Mouse (Mus musculus): ENCODE data around the gene Tdrd5.
"Not testable (repeated sequence)": the region's sequence is repeated elsewhere in the genome, so short reads cannot be mapped to it uniquely, and the experiment has no call there.

Tdrd5 gene

DNA sequence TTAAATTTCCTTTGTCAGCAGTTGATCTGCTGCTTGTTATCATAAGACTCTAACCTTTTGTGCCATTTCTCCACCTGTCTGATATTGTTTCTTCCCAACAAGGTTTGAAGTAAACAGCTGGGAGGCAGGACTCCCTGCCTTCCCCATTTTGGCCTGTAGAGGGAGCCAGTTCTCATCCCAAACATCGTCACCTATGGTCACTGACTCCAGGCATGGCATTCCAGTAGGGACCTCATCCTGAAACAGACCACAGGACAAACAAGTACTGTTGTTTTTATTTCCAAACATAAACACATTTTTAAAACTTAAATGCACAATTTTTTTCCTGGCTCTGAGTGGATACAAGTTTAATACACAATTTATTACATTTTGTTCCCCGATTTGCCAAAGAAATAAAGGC is 40.1 kb downstream of the Tdrd5 start:
- peak; percentile 69 for DNase-seq (ENCODE audit: extremely low spot score, low spot score)

DNA sequence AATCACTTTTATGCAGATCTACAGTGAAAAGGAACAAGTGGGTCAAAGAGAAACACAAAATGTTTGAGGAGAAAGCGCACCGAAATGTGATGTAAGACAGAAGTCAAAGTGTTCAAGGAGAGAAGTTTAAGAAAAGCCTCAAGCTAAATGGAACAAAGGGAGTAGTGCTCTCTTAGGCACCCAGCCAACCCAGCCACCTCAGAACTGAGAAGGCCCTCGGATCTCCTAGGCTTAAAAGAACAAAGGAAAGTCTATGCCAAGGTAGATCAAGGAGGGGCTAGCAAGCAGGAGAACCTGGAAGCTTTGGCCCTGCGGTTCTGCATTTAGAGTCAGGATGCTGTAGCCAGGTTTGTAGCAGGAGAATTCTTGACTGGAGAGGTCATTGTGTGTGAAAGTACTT is 48.6 kb downstream of the Tdrd5 start:
- no peak for DNase-seq (ENCODE audit: extremely low spot score, low spot score)

DNA sequence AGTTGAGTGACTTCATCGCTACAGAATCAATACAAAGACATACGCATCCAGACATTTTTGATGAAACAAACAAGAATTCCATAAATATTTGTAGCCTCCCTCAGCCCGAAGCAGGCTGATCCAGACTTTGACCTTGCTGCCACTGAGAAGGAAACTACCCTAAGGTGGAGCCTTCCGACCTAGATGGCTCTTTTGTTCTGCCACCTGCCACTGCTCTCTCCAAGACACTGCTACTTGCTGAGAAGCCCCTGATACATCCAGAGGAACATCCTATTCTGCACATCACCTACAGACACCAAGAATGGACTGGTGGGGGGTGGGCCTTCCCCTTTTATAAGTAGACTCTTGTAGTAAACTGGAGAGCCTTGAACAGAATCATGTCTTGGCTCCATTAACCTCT is 52.4 kb downstream of the Tdrd5 start:
- DNase-seq (ENCODE audit: extremely low spot score, low spot score): not testable (repeated sequence)

DNA sequence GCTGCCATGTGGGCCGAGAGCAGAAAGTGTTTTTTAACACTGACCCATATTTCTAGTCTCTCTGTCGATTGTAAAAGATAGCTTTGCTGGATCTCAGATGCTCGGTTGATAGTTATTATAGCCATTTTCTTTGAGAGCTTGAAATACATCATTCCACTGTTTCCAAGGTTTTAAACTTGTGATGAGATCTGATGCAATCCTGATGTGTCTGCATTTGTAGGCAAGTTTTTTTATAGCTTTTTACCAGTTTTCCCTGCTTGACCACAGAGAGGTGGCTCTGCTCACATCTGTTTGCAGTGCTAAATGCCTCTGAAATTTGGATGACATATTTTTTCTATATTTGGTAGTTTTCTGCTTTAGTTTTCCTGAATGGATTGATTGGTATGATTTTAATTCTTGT is 55.6 kb downstream of the Tdrd5 start:
- DNase-seq (ENCODE audit: extremely low spot score, low spot score): no peak

DNA sequence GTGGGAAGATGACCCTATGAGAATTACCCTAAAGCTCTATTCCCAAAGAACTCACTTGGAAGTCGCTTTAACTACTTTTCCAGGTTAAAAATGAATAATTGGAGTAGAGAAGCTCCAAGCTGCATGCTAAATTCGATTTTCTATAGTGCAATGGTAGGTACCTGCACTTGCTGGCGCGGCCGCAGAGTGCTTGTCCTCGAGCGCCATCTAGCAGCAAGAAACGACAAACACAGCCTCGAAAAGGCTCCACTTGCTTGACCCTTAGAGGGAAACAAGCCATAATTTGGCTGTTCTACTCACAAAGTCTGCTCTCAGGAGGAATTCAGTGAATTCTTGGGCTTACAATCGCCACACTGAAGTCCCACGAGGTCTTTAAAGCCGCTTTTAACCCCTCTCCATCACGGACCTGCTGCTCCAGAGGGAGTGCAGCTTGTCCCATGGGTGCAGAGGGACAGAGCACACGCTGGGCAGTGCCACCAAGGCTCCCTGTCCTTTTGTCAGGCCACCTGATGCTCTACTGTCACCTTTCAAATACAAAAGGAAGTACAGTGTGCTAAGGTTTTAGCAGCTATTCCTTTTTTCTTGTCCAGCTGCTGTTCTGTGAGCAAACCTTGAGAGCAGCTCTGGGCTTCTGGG is 61.6 kb downstream of the Tdrd5 start:
- peak; percentile 46 for DNase-seq (ENCODE audit: extremely low spot score, low spot score)

DNA sequence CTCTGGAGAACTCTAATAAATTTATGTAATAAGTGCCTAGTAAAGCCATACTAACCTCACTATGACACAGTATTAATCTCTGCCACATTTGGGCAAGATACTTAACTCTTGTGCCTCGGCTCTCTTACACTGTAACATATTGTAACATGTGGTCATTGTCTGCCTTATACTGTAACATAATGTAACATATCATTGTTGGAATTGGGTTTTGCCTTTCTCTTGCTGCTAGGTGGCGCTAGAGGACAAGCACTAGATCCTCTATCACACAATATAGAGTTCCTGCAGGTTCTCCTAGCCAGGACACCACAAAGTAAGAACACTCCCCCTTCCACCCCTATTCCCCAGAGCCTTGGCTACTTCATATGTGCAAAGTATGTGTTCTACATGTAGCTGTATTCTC is 62.4 kb downstream of the Tdrd5 start:
- no peak for DNase-seq (ENCODE audit: extremely low spot score, low spot score)

DNA sequence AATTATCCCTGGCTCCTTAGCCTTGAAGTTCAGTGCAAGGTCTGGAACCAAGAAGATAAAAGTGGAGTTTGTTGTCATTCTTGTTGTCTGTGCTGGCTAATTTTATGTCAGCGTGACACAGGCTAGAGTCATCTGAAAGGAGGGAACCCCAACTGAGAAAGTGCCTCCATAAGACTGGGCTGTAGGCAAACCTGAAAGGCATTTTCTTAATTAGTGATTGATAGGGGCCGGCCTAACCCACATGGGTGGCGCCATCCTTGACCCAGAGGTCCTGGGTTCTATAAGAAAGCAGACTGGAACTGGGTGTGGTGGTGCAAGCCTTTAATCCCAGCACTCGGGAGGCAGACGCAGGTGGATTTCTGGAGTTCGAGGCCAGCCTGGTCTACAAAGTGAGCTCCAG is 72.3 kb downstream of the Tdrd5 start:
- no peak for DNase-seq (ENCODE audit: extremely low spot score, low spot score)

DNA sequence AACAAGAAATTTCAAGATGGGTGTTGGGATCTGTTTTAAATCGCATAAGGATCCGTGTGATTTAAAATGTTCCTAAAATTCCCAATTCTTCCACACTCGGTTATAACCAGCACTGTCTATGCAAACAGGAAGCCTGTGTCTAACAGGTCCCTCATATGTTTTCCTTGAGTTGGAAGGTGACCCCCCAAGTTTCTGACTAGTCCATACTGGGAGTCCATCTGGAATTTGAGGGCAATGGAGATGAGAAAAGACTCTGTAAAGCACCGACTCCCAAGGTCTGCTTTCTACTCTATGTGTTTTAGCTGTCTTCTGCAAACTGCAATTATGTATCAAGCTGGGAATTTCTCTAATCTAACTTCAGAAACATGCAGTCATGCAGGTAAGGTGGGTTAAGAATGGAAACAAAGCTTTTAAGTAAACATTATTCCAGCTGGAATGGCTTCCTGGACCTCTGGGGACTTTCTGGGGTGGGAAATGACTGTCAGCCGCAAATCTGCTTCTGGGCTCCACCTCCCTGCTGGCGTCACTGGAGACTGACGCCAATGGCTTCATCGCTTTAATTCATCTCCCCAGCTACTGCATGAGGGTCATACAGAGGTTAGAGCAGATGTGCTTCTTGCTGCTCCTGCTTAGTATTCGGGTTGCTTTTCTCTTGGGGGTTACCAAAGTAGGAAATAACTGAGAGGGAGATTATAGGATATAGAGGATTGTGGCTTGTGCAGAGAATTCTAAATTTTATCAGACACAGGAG is 73.0 kb downstream of the Tdrd5 start:
- peak; percentile 49 for DNase-seq (ENCODE audit: extremely low spot score, low spot score)

DNA sequence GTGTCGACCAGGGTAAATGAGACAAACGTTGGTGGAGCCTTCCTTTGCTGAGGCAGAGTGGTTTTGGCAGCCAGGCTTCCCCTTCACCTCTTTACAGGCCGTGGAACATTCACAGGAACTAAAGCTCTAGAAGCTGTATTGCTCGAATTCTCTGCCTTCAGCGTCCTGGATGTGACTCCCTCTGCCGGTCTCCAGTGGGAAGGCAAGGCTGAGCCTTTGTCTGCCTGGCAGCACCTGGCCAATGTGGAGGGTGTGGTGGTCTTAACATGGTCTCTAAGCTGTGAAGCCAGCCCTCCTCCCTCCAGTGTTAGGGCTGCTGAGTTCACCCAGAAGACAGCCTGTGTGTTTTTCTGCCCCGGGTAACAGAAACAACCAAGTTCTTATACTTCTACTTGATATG is 74.0 kb downstream of the Tdrd5 start:
- DNase-seq (ENCODE audit: extremely low spot score, low spot score): peak; percentile 62

DNA sequence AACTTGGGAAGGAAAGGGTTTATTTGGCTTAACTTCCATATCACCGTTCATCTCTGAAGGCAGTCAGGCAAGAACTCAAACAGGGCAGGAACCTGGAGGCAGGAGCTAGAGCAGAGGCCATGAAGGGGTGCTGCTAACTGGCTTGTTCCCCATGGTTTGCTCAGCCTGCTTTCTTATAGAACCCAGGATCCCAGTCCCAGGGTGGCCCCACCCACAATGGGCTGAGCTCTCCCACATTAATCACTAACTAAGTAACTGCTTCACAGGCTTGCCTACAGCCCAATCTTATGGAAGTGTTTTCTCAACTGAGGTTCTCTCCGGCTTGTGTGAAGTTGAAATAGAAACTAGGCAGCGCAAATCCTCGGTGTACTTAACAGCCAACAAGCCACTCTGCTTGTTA is 74.7 kb downstream of the Tdrd5 start:
- DNase-seq (ENCODE audit: extremely low spot score, low spot score): no peak

DNA sequence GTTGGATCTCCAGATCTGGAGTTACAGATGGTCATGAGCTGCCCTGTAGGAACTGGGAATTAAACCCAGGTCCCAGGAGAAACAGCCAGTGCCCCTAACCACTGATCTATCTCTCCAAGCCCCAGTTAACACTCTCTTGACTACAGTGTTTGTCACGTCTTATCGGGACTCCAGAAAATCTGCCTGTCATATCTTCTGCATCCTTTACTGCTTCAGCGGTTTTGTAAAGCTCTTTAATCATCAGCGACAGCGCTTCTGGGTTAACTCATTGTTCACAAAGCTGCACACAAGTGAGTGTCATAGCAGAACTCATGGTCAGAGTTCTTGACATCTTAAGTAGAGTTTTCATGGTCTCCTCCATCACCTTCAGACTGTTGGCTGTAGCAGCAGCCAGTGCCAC is 76.6 kb downstream of the Tdrd5 start:
- DNase-seq (ENCODE audit: extremely low spot score, low spot score): no peak

DNA sequence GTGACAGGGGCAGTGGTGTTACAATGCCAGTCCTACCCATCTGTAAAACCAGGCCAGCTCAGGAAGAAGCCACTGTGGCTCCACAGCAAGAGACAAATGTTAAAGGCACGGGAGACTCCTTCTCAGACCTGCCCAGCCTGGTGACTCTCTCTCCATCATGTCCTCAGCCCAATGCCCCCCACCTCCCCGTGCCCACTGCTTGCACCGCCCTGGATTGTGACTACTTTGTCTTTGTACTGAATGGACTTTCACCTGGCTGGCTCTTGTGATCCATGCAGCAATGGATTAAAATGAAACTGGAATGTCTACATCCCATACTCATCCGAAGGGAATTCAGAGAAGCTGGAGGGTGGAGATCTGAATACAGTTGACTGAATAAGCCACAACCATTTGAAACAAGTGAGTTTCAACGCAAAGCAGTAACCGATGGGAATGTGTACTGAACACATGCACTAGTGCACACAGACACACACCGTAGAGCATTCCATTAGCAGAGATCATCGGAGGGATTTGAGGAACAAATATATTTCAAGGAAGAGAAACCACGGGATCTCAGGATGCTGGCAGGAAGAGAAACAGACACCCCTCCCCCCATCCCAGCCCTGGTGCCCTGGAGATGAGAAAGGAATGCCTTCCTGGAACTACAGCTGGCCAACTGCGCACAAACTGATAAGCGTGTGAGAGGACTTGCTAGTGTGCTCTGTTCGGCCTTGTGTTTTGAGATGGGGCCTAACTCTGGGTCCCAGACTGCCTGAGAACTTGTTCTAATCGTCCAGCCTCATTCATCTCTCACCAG is 81.1 kb downstream of the Tdrd5 start:
- peak; percentile 40 for DNase-seq (ENCODE audit: extremely low spot score, low spot score)

DNA sequence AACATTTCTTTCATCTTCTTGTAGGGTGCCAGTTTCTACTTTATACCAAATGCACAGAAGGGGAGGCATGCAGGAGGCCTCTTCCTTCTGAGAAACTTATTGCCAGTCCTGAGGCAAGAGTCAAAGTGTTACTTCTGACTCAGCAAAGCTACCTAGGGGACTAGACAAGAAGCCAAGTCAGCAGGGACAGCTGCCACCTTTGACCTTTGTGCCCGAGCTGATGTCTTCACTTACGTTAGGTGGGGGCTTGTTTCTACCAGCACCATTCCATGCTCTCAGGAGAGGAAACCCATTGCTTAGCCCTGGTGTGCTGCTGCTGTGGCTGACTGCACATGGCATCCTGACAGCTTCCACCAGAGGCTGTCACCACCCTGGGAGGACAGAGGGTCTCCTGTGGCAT is 82.1 kb downstream of the Tdrd5 start:
- no peak for DNase-seq (ENCODE audit: extremely low spot score, low spot score)

DNA sequence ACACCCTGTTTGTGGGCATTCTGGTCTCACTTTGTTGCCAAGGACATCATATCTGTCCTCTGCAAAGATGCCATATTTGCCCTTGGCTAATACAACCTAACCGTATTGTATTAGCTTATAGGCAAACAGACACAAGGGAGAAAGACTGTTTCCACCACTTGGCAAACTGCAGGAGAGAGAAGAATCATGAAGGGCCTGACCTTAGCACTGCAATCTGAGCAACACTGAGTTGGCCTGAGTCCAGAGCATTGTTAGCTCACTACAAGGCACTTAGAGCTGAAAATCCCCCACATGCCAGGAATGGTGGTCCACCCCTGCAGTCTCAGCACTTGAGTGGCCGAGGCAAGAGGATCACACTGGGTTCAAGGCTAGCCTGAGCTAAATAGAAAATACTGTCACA is 84.9 kb downstream of the Tdrd5 start:
- no peak for DNase-seq (ENCODE audit: extremely low spot score, low spot score)

DNA sequence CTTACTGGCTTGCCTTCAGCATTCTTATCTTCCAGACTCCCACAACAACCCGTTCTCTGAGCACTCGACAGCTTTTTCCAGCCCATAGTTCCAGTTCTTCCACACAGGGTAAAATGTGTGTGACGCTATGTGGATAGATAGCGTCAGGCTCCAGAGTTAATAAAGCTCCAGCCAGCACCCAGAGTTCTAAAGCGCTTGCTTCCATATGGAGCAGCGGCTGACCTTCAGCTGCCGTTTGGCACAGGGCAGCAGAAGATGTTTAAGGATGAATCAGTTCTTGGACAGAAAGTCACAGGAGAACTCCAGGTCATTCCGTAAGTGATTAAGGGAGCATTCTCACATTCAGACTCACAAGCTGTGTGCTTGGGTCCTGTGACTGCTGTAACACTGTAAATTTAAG is 85.5 kb downstream of the Tdrd5 start:
- DNase-seq (ENCODE audit: extremely low spot score, low spot score): no peak

DNA sequence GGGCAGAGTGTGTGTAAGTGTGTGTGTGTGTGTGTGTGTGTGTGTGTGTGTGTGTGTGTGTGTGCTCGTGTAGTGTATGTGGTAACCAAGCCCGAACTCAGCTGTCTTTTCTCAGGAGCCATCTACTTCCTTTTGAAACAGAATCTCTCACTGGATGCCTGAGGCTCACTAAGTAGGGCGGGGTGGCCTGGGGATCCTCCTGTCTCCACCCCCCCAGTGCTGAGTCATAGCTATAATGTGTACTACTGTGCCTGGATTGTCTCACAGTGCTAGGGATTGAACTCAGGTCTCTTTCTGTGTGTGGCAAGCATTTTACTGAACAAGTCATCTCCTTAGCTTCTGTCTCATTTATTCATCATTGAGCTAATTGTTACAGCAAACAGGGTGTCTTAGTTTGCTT is 86.1 kb downstream of the Tdrd5 start:
- DNase-seq (ENCODE audit: extremely low spot score, low spot score): no peak

DNA sequence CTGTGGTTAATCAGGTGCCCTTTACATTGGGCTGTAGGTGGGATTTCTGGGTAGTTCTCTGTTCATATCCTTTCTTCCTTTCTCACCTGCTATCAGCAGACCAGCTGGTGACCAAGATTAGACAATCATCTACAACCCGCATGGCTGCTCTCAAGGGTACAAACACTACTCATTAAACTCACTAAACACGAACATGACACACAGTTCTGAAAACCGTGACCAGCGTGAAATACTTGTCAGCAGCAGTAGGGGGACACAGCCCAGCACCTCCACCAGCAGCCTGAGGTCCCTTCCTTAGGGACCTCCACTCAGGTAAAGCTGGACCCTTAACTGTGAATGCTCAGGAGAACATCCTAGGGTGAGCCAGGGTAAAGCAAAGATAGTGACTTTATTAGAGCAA is 87.2 kb downstream of the Tdrd5 start:
- no peak for DNase-seq (ENCODE audit: extremely low spot score, low spot score)

DNA sequence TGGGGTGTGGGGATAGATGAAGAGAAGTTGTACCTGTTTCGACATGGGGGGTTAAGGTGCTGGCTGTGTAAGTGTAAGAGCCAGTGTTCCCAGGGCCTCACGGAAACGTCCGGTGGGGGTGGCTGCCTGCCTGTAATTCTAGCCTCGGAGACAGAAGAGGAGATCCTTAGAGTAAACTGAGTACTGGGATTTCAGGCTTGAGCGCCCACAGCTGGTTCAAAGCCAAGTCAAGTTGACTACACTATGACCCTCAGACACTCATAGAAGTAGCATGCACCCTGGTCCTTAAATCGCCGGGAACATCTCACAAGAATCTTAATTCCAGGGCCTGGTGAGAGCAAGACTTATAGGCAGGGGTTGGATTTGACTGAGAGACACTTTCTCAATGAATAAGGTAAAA is 88.8 kb downstream of the Tdrd5 start:
- no peak for DNase-seq (ENCODE audit: extremely low spot score, low spot score)

DNA sequence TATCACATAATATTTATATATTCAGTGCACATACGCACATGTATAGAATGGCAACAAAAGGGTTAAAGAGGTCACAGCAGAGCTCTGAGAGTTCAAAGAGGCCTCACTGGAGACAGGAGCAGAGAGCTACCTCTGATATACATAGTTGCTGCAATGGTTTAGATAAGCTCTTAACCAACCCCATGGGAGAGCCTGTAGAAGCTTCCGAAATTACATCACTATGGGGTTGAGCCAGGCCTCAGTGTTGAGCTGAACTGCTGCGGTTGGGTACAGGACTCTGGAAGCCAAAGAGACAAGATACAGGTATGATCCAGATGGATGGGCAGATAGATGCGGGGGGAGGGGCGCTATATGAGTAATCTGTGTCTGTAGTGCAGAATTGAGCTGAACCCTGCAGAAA is 90.5 kb downstream of the Tdrd5 start:
- no peak for DNase-seq (ENCODE audit: extremely low spot score, low spot score)

DNA sequence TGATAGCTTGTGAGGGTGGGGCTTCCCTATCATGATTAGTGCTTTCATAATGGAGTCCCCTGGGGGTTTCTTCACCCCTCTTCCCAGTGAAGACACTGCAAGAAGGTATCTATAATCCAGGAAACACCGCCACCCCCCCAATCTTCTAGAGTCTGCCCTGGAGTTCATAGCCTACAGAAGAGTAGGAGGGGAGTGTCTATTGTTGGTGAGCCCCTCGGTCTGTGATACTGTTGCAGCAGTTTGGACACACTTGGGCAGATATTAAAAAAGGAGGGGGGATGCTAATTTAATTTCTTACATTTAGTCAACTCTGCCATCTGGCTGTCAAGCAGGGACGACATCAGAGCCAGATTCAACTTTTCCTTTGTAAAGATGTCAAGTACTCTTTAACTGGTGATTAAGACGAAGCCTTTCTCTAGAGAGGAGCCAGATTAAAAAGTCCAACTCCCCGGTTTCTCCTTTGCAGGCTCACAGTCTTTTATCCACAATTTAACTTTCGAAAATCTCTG is 91.6 kb downstream of the Tdrd5 start:
- no peak for DNase-seq (ENCODE audit: extremely low spot score, low spot score)

Measured in neural tube, embryonic 10.5 days (tissue).